Mouse (Mus musculus) megakaryocyte progenitor cell, adult 5-6 weeks (primary cell): Measurements from ENCODE around the gene Xrcc5. TPM values are rescaled to one million over a fixed set of nuclear protein-coding genes. Genes with fewer than 3 reads are reported as not detected.

Experiments used
- ATAC-seq: replicated peaks from 2 replicates; pipeline ENCODE4 v1.8.0; 2016; ENCODE audit warnings: mild to moderate bottlenecking, moderate TSS enrichment, inconsistent platforms; ENCODE audit not compliant: poor library complexity
- total RNA-seq, 2 experiments: library from RNA; stranded (forward) in 1 of 2; stranded (reverse) in 1 of 2; fragments of 157-497, 149-512 nt in 1 of 2; fragments of 200-1000 nt in 1 of 2; gene quantifications; 2 replicates each; pipeline versions ENCODE4 v1.2.3 to v1.2.4; 2015 to 2017

The Xrcc5 gene
- total RNA-seq, 2 experiments from 2014 or later: 11.6 to 12.4 TPM

GRCm38 (mm10) chr1:72434510-72434909 lies 127.3 kb downstream of the Xrcc5 start:
- no peak for ATAC-seq

- no peak for ATAC-seq
Measured at GRCm38 (mm10) chr1:72436967-72437366, 129.7 kb downstream of the Xrcc5 start.

- no peak for ATAC-seq
Measured at GRCm38 (mm10) chr1:72439146-72439545, 131.9 kb downstream of the Xrcc5 start.

- ATAC-seq: no peak
Measured at GRCm38 (mm10) chr1:72442747-72443146, 135.5 kb downstream of the Xrcc5 start.

Other genes starting within 250 kb of the Xrcc5 start
- gene Mreg, start 95.1 kb upstream of the Xrcc5 start, total RNA-seq (2015): 1.3 TPM in 2 replicates
- 1.6 and 2.5 TPM in 2 replicates for gene Mreg, start 95.1 kb upstream of the Xrcc5 start, total RNA-seq (2017)
- gene Pecr, start 23.1 kb upstream of the Xrcc5 start, total RNA-seq (2015): 18.4 and 24.3 TPM in 2 replicates
- gene Pecr, start 23.1 kb upstream of the Xrcc5 start, total RNA-seq (2017): 13.0 and 13.3 TPM in 2 replicates
- gene Tmem169, start 23.1 kb upstream of the Xrcc5 start, total RNA-seq (2015): not detected in 2 replicates
- not detected in 2 replicates for gene Tmem169, start 23.1 kb upstream of the Xrcc5 start, total RNA-seq (2017)
- 0.02 TPM in 1 of 2 replicates, not detected in the other for gene March4, start 229.5 kb downstream of the Xrcc5 start, total RNA-seq (2015)
- gene March4, start 229.5 kb downstream of the Xrcc5 start, total RNA-seq (2017): 0.12 TPM in 1 of 2 replicates, not detected in the other